Mouse (Mus musculus): ENCODE results near the gene Hal. TPM values are rescaled to one million over a fixed set of nuclear protein-coding genes. Genes with fewer than 3 reads are reported as not detected.

Hal gene
- polyA plus RNA-seq (2012; ENCODE audit: insufficient read depth, insufficient read length, missing spikeins) = not detected in 2 replicates

GRCm38 (mm10) chr10:93488066-93488827 is at the start of gene Hal:
TSS of gene Hal (plus strand) at chr10:93488768.
- no peak within 1 kb of the TSS for H3K27ac ChIP-seq (replicated peaks; ENCODE audit: low read depth, low read length)
- H3K4me1 ChIP-seq (ENCODE audit: control insufficient read depth, insufficient read depth, insufficient read length, low read length) = no peaks in the 10 kb centered on the region
- no peak within 1 kb of the TSS for H3K4me3 ChIP-seq (ENCODE audit: insufficient read depth, low read depth, low read length)

- H3K27ac ChIP-seq (replicated peaks; ENCODE audit: low read depth, low read length) = no peak overlapping the region
- peaks cover under 1% of the 10 kb centered on the region; the same call in 1 of the 2 replicates for H3K4me1 ChIP-seq (ENCODE audit: control insufficient read depth, insufficient read depth, insufficient read length, low read length)
- no peak overlapping the region for H3K4me3 ChIP-seq (ENCODE audit: insufficient read depth, low read depth, low read length)
Observed at GRCm38 (mm10) chr10:93441501-93441900, 47.1 kb upstream of the Hal start.

- no peak overlapping the region for H3K27ac ChIP-seq (replicated peaks; ENCODE audit: low read depth, low read length)
- no peak overlapping the region for H3K4me3 ChIP-seq (ENCODE audit: insufficient read depth, low read depth, low read length)
- no peaks in the 10 kb centered on the region for H3K4me1 ChIP-seq (ENCODE audit: control insufficient read depth, insufficient read depth, insufficient read length, low read length)
Observed at GRCm38 (mm10) chr10:93442183-93442582, 46.4 kb upstream of the Hal start.

- no peaks in the 10 kb centered on the region for H3K4me1 ChIP-seq (ENCODE audit: control insufficient read depth, insufficient read depth, insufficient read length, low read length)
- H3K4me3 ChIP-seq (ENCODE audit: insufficient read depth, low read depth, low read length) = no peak overlapping the region
- no peak overlapping the region for H3K27ac ChIP-seq (replicated peaks; ENCODE audit: low read depth, low read length)
Observed at GRCm38 (mm10) chr10:93444407-93444806, 44.2 kb upstream of the Hal start.

GRCm38 (mm10) chr10:93447398-93447797 is 41.2 kb upstream of the Hal start:
- Histone ChIP-seq H3K4me1 (ENCODE audit: control insufficient read depth, insufficient read depth, insufficient read length, low read length) (no peaks in the 10 kb centered on the region), H3K4me3 (ENCODE audit: insufficient read depth, low read depth, low read length) (no peak overlapping the region), H3K27ac (replicated peaks; ENCODE audit: low read depth, low read length) (no peak overlapping the region)

- Histone ChIP-seq H3K27ac (replicated peaks; ENCODE audit: low read depth, low read length) (no peak overlapping the region), H3K4me1 (ENCODE audit: control insufficient read depth, insufficient read depth, insufficient read length, low read length) (peaks cover 3% of the 10 kb centered on the region; the same call in 1 of the 2 replicates), H3K4me3 (ENCODE audit: insufficient read depth, low read depth, low read length) (peak overlapping the region; percentile 25)
Observed at GRCm38 (mm10) chr10:93454652-93455014, 33.9 kb upstream of the Hal start.

- H3K4me3 ChIP-seq (ENCODE audit: insufficient read depth, low read depth, low read length) = no peak overlapping the region
- peaks cover 3% of the 10 kb centered on the region; the same call in 1 of the 2 replicates for H3K4me1 ChIP-seq (ENCODE audit: control insufficient read depth, insufficient read depth, insufficient read length, low read length)
- H3K27ac ChIP-seq (replicated peaks; ENCODE audit: low read depth, low read length) = no peak overlapping the region
Observed at GRCm38 (mm10) chr10:93460106-93460505, 28.5 kb upstream of the Hal start.

- no peak overlapping the region for H3K4me3 ChIP-seq (ENCODE audit: insufficient read depth, low read depth, low read length)
- H3K27ac ChIP-seq (replicated peaks; ENCODE audit: low read depth, low read length) = no peak overlapping the region
- no peaks in the 10 kb centered on the region for H3K4me1 ChIP-seq (ENCODE audit: control insufficient read depth, insufficient read depth, insufficient read length, low read length)
Observed at GRCm38 (mm10) chr10:93462692-93463382, 25.7 kb upstream of the Hal start.

GRCm38 (mm10) chr10:93463611-93464010 is 25.0 kb upstream of the Hal start:
- Histone ChIP-seq H3K27ac (replicated peaks; ENCODE audit: low read depth, low read length) (no peak overlapping the region), H3K4me1 (ENCODE audit: control insufficient read depth, insufficient read depth, insufficient read length, low read length) (no peaks in the 10 kb centered on the region), H3K4me3 (ENCODE audit: insufficient read depth, low read depth, low read length) (no peak overlapping the region)

- Histone ChIP-seq H3K4me3 (ENCODE audit: insufficient read depth, low read depth, low read length) (no peak overlapping the region), H3K27ac (replicated peaks; ENCODE audit: low read depth, low read length) (no peak overlapping the region), H3K4me1 (ENCODE audit: control insufficient read depth, insufficient read depth, insufficient read length, low read length) (no peaks in the 10 kb centered on the region)
Observed at GRCm38 (mm10) chr10:93467259-93467658, 21.3 kb upstream of the Hal start.

GRCm38 (mm10) chr10:93467791-93468190 is 20.8 kb upstream of the Hal start:
- H3K4me3 ChIP-seq (ENCODE audit: insufficient read depth, low read depth, low read length) = no peak overlapping the region
- H3K4me1 ChIP-seq (ENCODE audit: control insufficient read depth, insufficient read depth, insufficient read length, low read length) = no peaks in the 10 kb centered on the region
- no peak overlapping the region for H3K27ac ChIP-seq (replicated peaks; ENCODE audit: low read depth, low read length)

- Histone ChIP-seq H3K27ac (replicated peaks; ENCODE audit: low read depth, low read length) (no peak overlapping the region), H3K4me1 (ENCODE audit: control insufficient read depth, insufficient read depth, insufficient read length, low read length) (no peaks in the 10 kb centered on the region), H3K4me3 (ENCODE audit: insufficient read depth, low read depth, low read length) (no peak overlapping the region)
Observed at GRCm38 (mm10) chr10:93471415-93471814, 17.2 kb upstream of the Hal start.

GRCm38 (mm10) chr10:93484511-93484910 is 4.1 kb upstream of the Hal start:
- H3K27ac ChIP-seq (replicated peaks; ENCODE audit: low read depth, low read length) = no peak overlapping the region
- no peaks in the 10 kb centered on the region for H3K4me1 ChIP-seq (ENCODE audit: control insufficient read depth, insufficient read depth, insufficient read length, low read length)
- H3K4me3 ChIP-seq (ENCODE audit: insufficient read depth, low read depth, low read length) = no peak overlapping the region

GRCm38 (mm10) chr10:93485055-93485691 is 3.4 kb upstream of the Hal start:
- Histone ChIP-seq H3K4me3 (ENCODE audit: insufficient read depth, low read depth, low read length) (no peak overlapping the region), H3K4me1 (ENCODE audit: control insufficient read depth, insufficient read depth, insufficient read length, low read length) (no peaks in the 10 kb centered on the region), H3K27ac (replicated peaks; ENCODE audit: low read depth, low read length) (0 out of 2 replicates have a peak overlapping the region, but pooled peaks have one; percentile 27)

GRCm38 (mm10) chr10:93486622-93487021 is 1.9 kb upstream of the Hal start:
- Histone ChIP-seq H3K27ac (replicated peaks; ENCODE audit: low read depth, low read length) (no peak overlapping the region), H3K4me1 (ENCODE audit: control insufficient read depth, insufficient read depth, insufficient read length, low read length) (no peaks in the 10 kb centered on the region), H3K4me3 (ENCODE audit: insufficient read depth, low read depth, low read length) (no peak overlapping the region)
